Mouse (Mus musculus) adrenal gland, adult (tissue): ENCODE results near the gene Odf3l1.

Source experiments
- DNase-seq, 2 experiments: peaks; one replicate each; pipeline ENCODE4 v3.0.0; 2022 to 2023; ENCODE audit warnings: low spot score in 1 of 2; ENCODE audit not compliant: inconsistent age in 2 of 2

Gene Odf3l1

GRCm38 (mm10) chr9:56847523-56847922, 17.0 kb downstream of the Odf3l1 start:
- peak; percentile 48 to 80 for DNase-seq

GRCm38 (mm10) chr9:56844644-56845043, 19.8 kb downstream of the Odf3l1 start:
- no peak for DNase-seq

- DNase-seq, result peak; percentile 65 to 91
These were observed 20.7 kb downstream of the Odf3l1 start for GRCm38 (mm10) chr9:56843679-56844188.

GRCm38 (mm10) chr9:56842303-56842719, 22.2 kb downstream of the Odf3l1 start:
- no peak for DNase-seq

GRCm38 (mm10) chr9:56841864-56842263, 22.6 kb downstream of the Odf3l1 start:
- no peak for DNase-seq

GRCm38 (mm10) chr9:56840721-56841120, 23.8 kb downstream of the Odf3l1 start:
- no peak for DNase-seq

- DNase-seq, result no peak
These were observed 29.3 kb downstream of the Odf3l1 start for GRCm38 (mm10) chr9:56835152-56835551.

- peak in 1 of 2 experiments; percentile 41 for DNase-seq
These were observed 31.6 kb downstream of the Odf3l1 start for GRCm38 (mm10) chr9:56832900-56833299.

- DNase-seq, result peak in 1 of 2 experiments; percentile 31
These were observed 32.6 kb downstream of the Odf3l1 start for GRCm38 (mm10) chr9:56831904-56832303.

- peak in 1 of 2 experiments; percentile 64 for DNase-seq
These were observed 34.3 kb downstream of the Odf3l1 start for GRCm38 (mm10) chr9:56830162-56830561.

GRCm38 (mm10) chr9:56828841-56829240, 35.6 kb downstream of the Odf3l1 start:
- DNase-seq, result peak in 1 of 2 experiments; percentile 68

- no peak for DNase-seq
These were observed 36.3 kb downstream of the Odf3l1 start for GRCm38 (mm10) chr9:56828146-56828545.

- DNase-seq, result peak in 1 of 2 experiments; percentile 37
These were observed 38.8 kb downstream of the Odf3l1 start for GRCm38 (mm10) chr9:56825476-56826213.

- peak in 1 of 2 experiments; percentile 56 for DNase-seq
These were observed 39.6 kb downstream of the Odf3l1 start for GRCm38 (mm10) chr9:56824900-56825299.

- no peak for DNase-seq
These were observed 53.6 kb downstream of the Odf3l1 start for GRCm38 (mm10) chr9:56810916-56811315.

- no peak for DNase-seq
These were observed 56.5 kb downstream of the Odf3l1 start for GRCm38 (mm10) chr9:56807990-56808389.

- DNase-seq, result no peak
These were observed 61.3 kb downstream of the Odf3l1 start for GRCm38 (mm10) chr9:56803146-56803545.
